Mouse (Mus musculus): Measurements from ENCODE around the gene Fam166b.

Fam166b gene

GRCm38 (mm10) chr4:43428180-43428861, 613 bp downstream of the Fam166b start:
- no peak for DNase-seq

GRCm38 (mm10) chr4:43427501-43428179, 1.3 kb downstream of the Fam166b start:
- DNase-seq: no peak

- no peak for DNase-seq
Observed at GRCm38 (mm10) chr4:43426487-43426886, 2.4 kb downstream of the Fam166b start.

- no peak for DNase-seq
Observed at GRCm38 (mm10) chr4:43425648-43426380, 3.1 kb downstream of the Fam166b start.

DNA sequence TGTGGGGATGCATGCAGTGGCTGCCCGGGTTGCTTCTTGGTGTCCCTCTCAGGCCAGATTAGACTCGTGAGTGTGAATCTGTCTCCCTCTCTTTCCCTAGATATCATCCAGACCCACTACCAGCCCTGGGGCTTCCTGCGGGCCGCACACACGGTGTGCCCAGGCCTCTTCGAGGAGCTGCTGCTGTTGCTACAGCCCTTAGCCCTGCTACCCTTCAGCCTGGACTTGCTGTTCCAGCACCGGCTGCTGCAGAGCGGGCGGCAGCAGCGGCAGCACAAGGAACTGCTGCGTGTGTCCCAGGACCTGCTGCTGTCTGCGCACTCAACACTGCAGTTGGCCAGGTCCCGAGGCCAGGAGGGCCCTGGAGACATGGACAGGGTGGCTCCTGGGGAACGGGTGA, 3.7 kb downstream of the Fam166b start:
- DNase-seq: no peak

GRCm38 (mm10) chr4:43424072-43424471, 4.9 kb downstream of the Fam166b start:
- no peak for DNase-seq

DNA sequence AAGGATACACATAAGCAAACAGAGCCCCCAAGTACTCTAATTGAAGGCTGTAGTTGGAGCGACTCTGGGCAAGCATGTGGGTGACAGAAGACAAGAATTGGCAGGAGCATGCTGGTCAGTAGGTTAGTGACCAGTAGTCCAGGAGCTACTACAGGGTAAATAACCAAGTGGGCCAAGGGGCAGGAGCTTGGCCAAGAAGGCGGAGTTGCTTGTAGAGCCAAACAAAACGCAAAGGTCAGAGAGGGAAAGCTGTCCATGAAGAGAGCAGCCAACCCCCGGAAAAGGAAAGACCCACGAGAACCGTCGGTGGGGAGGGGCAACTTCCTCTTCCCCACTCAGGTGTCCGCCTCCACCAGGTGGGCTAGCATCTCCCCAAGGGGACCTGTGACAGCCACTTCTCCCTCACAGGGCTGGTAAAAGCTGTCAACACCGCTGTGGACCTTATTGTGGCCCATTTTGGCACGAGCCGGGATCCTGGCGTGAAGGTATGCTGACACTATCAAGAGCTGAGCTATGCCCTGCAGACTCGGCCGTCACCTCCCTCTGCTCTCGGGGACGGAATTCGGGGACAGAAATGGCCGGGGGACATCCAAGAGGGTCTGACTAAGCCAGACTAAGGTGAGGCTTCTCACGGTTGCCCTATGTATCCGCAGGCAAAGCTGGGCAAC, 5.5 kb downstream of the Fam166b start:
- DNase-seq: peak; percentile 74

DNA sequence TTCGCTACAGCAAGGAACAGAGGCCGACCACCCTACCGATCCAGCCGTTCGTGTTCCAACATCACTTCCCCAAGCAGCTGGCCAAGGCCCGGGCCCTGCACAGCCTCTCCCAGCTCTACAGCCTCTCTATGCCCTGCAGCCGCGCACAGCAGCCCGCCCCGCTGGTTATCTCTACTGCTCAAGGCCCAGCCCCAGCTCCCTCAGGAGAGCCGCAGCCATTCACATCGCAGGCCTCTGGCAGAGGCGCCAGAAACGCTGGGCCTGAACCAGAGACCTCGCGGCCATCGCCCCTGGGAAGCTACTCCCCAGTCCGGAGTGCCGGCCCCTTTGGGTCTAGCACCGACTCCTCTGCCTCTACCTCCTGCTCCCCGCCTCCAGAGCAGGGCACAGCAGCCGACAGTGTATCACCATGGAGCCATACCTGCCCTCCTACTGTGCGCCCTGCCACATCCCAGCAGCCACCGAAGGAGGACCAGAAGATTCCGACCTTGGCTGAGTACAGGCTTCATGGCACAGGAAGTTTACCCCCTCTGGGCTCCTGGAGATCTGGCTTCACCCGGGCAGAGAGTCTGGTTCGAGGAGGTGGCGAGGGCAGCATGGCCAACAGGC, 7.2 kb downstream of the Fam166b start:
- no peak for DNase-seq

DNA sequence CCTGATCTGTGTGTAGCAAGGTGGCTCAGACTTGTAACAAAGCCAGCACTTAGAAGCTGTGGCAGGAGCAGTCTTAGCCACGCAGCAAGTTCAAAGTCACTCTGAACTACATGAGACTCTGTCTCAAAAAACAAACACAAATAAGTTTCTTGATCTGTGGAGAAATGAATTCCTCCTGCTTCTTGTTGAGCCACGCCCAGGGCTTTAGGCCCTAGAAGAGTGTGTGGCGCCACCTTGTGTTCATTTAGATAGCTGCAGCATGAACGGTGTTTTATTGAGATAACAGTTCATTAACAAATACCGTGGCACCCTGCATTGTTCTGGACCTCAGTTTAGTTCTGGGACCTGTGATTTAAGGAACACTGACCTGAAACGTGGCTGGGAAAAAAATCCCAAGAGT, 8.6 kb downstream of the Fam166b start:
- peak; percentile 89 for DNase-seq

GRCm38 (mm10) chr4:43419801-43420281, 9.1 kb downstream of the Fam166b start:
- no peak for DNase-seq

DNA sequence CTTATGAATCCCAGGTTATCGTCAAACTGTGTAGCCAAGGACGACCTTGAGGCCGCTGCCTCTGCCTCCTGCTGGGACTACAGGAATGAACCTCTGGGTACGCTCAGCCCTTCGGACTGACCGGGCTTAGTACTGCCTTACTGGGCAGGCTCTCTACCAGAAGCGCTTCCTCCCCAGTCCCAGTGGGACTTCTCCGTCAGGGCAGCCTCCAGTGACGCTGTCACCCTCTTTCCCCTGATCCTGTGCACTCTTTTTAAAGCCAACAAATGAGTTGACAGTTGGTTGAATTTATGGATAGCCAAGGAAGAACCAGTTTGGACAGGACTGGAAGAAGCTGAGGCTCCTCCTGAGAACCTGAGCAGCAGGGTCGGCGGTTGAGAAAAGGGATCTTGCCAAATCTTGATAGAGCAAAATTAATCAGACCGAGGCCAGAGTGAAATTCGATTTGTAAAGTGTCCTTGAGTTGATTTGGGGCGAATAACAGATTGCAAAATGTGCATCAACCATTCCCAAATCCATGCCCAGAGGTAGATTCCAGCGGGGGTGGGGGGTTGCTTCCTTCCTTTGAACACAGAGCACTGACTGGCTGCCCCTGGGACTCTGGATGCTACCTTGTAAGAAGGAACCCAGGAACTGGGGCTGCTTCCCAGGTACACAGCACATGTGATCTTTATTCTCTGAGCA, 9.8 kb downstream of the Fam166b start:
- DNase-seq: peak; percentile 81

- no peak for DNase-seq
Observed at GRCm38 (mm10) chr4:43418450-43418849, 10.5 kb downstream of the Fam166b start.

- DNase-seq: no peak
Observed at GRCm38 (mm10) chr4:43417269-43418062, 11.5 kb downstream of the Fam166b start.

DNA sequence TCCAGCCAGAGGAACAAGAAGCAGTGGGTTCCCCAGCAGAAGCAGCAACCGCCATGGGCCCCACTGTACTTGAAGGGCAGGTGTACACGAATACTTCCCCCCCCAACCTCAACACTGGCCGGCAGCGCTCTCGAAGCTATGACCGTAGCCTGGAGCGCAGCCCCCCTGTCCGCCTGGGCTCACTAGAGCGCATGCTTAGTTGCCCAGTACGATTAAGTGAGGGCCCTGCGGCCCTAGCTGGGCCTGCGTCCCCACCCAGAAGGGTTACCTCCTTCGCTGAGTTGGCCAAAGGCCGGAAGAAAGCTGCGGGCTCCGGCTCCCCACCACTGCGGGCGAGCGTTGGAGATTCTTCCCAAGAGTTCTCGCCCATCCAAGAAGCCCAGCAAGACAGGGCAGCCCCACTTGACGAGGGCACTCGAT, 12.9 kb downstream of the Fam166b start:
- DNase-seq: no peak

- DNase-seq: no peak
Observed at GRCm38 (mm10) chr4:43415221-43416070, 13.5 kb downstream of the Fam166b start.

DNA sequence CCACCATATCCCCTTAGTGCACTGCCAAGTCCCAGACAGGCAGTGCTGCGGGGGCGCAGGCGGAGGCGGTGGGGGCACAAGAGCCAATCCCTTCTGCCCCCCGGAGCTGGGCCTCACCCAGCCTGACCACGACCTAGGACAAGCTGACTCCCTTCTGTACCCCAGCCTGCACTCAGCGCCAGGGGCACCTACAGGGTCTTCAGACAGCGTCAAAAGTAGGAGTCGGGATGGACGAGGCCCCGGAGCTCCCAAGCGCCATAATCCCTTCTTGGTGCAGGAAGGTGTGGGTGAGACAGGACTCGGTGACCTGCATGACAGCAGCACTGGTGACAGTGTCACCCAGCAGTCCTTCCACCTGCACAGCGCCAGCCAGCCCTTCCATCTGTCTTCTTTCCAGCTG, 14.2 kb downstream of the Fam166b start:
- no peak for DNase-seq

DNA sequence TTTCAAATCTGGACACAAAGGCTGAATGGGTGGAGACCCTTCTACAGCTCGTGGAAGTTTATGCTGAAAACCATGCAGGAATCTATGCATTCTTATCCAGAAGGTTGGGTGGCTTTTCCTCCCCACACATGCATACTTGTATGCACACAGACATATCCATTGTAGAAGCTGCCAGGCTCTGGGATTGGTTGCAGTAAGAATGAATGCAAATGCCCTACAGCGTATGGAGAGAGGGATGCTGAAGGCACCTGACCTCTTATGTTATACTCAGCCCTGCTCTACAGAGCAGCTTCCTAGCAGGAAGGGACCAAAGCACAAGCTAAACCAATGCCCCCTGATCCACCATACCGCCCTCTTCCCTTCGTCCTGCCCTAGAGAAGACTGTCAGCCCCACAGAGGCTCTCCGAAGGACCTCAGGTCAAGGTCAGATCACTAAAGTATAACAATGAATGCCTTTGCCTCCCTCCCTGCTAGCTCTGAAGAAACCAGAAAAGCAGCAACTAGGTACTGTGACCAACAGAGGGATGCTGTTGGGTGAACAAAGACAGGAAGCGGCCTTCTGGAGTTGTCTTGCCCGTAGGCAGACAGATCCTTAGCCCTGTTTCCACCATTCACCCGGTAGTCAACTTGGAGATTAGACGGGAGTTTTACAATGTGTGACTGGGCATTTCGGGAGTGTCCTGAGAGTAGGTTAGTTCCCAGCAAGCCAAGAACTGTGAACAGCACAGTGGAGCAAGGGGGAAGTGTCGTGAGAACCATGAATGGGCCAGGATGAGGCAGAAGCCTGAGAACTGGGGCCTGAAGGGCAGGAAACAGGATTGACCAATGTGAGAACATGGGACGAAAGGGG, 21.6 kb downstream of the Fam166b start:
- no peak for DNase-seq

DNA sequence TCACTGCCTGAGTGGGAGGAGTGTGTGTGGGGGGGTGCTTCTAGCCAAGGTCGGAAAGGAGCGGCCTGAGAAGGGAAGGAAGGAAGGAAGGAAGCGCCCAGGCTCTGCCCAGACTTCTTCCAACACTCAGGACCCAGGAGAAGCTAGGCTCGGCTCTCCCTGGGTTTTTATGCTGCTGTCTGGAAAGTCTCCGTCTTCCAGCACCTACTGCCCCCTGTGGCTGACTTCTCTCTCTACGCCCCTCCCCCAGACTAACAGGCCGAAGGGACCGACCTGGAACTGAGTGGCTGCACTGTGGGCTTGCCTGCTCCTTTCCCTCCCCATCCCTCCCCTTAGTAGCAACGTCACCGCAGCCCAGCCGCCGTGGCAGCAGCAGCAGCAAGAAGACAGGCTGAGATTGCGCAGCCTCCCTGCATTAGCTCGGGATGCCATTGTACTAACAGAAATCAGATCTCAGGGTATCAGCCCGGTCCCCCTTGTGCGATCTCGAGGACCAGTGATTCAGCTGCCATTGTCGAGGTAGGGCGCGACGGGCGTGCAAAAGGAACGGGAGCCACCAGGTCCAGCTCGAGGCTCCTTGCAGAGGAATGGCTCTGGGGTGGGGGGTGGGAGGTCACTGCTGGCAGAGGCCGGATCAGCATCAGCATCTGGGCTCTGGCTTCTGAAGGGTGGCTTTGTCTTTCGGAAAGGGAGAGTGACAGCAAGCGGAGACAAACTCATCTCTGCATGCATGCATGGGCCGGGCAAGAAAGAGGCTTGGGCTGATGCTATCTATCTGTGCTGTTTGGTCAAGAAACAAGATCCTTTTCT, 22.6 kb downstream of the Fam166b start:
- DNase-seq: peak; percentile 91

All from kidney, postnatal 14 days (tissue).